Mouse (Mus musculus): ENCODE data around the gene Sept11. TPM values are rescaled to one million over a fixed set of nuclear protein-coding genes. Genes with fewer than 3 reads are reported as not detected.

The Sept11 gene
- polyA plus RNA-seq, 1 experiment from 2014 or later: 115 TPM

DNA sequence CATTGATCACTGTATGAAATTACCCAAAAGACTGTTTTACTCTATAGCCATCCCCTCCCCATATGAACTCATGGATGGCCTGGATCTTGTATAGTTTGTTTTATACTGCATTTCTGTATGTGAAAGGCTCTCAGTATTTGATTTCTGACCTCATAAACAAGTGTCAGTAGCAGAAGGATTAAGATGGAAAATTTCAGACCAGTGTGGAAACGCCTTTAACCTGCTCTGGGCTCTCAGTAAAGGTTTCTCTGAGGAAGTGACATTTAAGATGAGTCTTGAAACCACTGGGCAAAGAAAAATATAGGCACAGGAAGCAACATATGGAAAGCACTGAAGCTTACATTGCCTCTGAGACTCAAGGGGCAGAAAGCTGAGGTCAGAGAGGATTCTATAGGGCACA is 114.3 kb downstream of the Sept11 start:
- Histone ChIP-seq H3K9ac (0 out of 2 replicates have a peak overlapping the region, but pooled peaks have one; percentile 25), H3K27ac (ENCODE audit: poor library complexity, severe bottlenecking) (peak overlapping the region; percentile 68), H3K4me1 (replicated peaks) (peaks cover 9% of the 10 kb centered on the region), H3K27me3 (replicated peaks) (no peaks in the 10 kb centered on the region), H3K4me2 (peak overlapping the region; percentile 89; the same call in 1 of the 2 replicates), H3K4me3 (no peak overlapping the region), H3K9me3 (replicated peaks) (no peaks in the 10 kb centered on the region), H3K36me3 (no peaks in the 10 kb centered on the region)
- no peak for ATAC-seq (ENCODE audit: insufficient number of reproducible peaks, low FRiP score)
- 70% methylated on average over 1 of the region's 1 CpGs for WGBS

DNA sequence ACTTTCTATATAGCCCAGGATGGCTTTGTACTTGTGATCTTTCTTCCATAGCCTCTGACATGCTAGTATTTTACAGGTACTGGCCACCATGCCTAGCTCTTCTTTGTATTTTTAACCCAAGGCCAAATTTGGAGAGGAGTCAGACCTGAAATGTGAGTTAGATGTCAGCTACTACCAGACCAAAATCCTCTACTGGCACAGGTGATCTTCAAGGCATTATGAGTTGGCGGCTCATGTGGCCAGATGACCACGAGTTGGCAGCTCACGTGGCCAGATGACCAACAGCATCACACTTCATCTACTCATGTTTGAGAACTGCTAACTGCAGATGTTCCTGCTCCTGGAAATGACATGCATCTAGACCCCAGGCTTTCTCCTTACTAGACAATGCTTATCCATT is 125.1 kb downstream of the Sept11 start:
- no peak overlapping the region for H3K4me3 ChIP-seq
- H3K4me1 ChIP-seq (replicated peaks): no peaks in the 10 kb centered on the region
- no peaks in the 10 kb centered on the region for H3K36me3 ChIP-seq
- H3K27ac ChIP-seq (ENCODE audit: poor library complexity, severe bottlenecking): no peak overlapping the region
- no peak overlapping the region for H3K9ac ChIP-seq
- no peak overlapping the region for H3K4me2 ChIP-seq
- H3K9me3 ChIP-seq (replicated peaks): no peaks in the 10 kb centered on the region; the same call in 1 of the 2 replicates
- ATAC-seq (ENCODE audit: insufficient number of reproducible peaks, low FRiP score): no peak
- WGBS: 89% methylated on average over 3 of the region's 3 CpGs
- H3K27me3 ChIP-seq (replicated peaks): no peaks in the 10 kb centered on the region; the same call in none of the 2 replicates

DNA sequence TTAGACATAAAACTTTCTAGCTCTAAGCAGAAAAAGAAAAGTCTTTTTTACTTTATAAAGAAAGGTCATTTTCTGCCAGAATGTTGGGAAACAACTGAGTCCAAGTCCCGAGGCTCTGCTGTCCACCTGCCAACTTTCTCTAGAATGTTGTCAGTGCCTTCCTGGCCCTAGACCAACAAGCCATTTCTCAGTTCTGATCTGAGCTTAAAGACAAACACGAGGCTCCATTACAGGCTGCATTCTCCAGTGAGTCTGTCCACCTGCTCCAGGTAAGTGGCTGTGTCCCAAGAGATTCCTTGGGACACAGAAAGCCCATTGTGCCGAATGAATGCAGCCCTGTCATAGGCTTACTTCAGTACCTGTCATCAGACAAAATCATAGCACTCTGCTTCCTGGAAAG is 128.4 kb downstream of the Sept11 start:
- Histone ChIP-seq H3K4me1 (replicated peaks) (no peaks in the 10 kb centered on the region), H3K4me2 (no peak overlapping the region), H3K9ac (no peak overlapping the region), H3K27me3 (replicated peaks) (peaks cover 3% of the 10 kb centered on the region), H3K36me3 (no peaks in the 10 kb centered on the region), H3K4me3 (no peak overlapping the region), H3K9me3 (replicated peaks) (no peaks in the 10 kb centered on the region), H3K27ac (ENCODE audit: poor library complexity, severe bottlenecking) (no peak overlapping the region)
- 59% methylated on average over 3 of the region's 3 CpGs for WGBS
- no peak for ATAC-seq (ENCODE audit: insufficient number of reproducible peaks, low FRiP score)

DNA sequence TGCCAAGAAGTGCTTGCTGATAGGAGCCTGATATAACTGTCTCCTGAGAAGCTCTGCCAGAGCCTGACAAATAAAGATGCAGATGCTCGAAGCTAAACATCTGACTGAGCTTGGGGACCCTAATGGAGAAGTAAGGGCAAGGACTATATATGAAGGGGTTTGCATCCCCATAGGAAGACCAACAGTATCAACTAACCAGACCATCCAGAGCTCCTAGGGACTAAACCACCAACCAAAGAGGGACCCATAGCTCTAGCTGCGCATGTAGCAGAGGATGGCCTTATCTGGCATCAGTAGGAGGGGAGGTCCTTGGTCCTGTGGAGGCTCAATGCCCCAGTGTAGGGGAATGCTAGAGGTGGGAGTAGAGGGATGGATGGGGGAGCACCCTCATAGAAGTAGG is 131.3 kb downstream of the Sept11 start:
- no peaks in the 10 kb centered on the region for H3K9me3 ChIP-seq (replicated peaks)
- no peaks in the 10 kb centered on the region for H3K36me3 ChIP-seq
- no peak overlapping the region for H3K9ac ChIP-seq
- peaks cover 3% of the 10 kb centered on the region for H3K27me3 ChIP-seq (replicated peaks)
- WGBS: 66% methylated on average over 2 of the region's 2 CpGs
- no peak overlapping the region for H3K4me3 ChIP-seq
- no peak overlapping the region for H3K27ac ChIP-seq (ENCODE audit: poor library complexity, severe bottlenecking)
- no peak for ATAC-seq (ENCODE audit: insufficient number of reproducible peaks, low FRiP score)
- no peaks in the 10 kb centered on the region for H3K4me1 ChIP-seq (replicated peaks)
- no peak overlapping the region for H3K4me2 ChIP-seq

Other genes starting within 250 kb of the Sept11 start
- gene Sowahb, start 48.4 kb upstream of the Sept11 start, polyA plus RNA-seq (2016; fragmentation: Nextera tagmentation; extraction: Ambion mirVana): 0.12 and 0.23 TPM in 2 replicates
- gene Ccni, start 113.1 kb downstream of the Sept11 start, polyA plus RNA-seq (2016; fragmentation: Nextera tagmentation; extraction: Ambion mirVana): 118 and 128 TPM in 2 replicates
- 1.2 and 1.9 TPM in 2 replicates for gene 2010109A12Rik, start 113.1 kb downstream of the Sept11 start, polyA plus RNA-seq (2016; fragmentation: Nextera tagmentation; extraction: Ambion mirVana)
- 48.0 and 49.0 TPM in 2 replicates for gene Ccng2, start 173.8 kb downstream of the Sept11 start, polyA plus RNA-seq (2016; fragmentation: Nextera tagmentation; extraction: Ambion mirVana)